In the genomic region with DNA sequence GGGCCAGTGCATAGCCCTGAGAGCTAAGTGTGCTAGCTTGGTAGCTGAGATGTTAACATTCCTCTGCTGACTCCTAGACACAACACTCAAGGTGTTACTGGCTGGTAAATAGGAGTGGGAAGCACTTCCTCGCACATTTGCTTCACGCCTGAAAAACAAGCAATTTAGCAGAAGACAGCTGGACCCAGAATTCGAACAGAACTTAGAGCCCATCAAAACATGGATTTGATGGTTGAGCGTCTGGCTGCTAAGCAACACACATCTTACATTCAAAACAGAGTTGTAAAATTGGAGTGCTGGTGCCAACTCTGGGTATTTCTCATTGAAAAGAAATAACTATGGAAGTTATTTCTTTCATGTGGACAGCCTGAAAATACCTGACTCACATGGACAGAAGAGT, we compare ENCODE assay signal across 21 mouse cellular contexts. TPM values are rescaled to one million over a fixed set of nuclear protein-coding genes. Genes with fewer than 3 reads are reported as not detected.
DNase-seq lines count a peak whose midpoint lies in the region; ATAC-seq and TF ChIP-seq lines count a peak whose summit lies in the region.
"Had no signal": no experiment of that assay in that cellular context is flagged by ENCODE, and none has a peak within 500 bp of the region (broad histone marks: within the 10 kb centered on the region; RNA-seq: fewer than 3 reads in every experiment).

No protein-coding gene starts in this region.

- 69% methylated on average over 4 of the region's 4 CpGs for WGBS in limb, embryonic 13.5 days
- 82% methylated on average over 4 of the region's 4 CpGs for WGBS in limb, embryonic 10.5 days

- H3K27me3 ChIP-seq in limb, embryonic 13.5 days: peaks cover 6% of the 10 kb centered on the region
- H3K27me3 ChIP-seq in limb, embryonic 10.5 days (ENCODE audit: low read depth, poor library complexity, severe bottlenecking): peaks cover 20% of the 10 kb centered on the region
- no peaks in the 10 kb centered on the region for H3K27me3 ChIP-seq in myocyte (ENCODE audit: control insufficient read depth, insufficient read depth, insufficient read length)
- H3K27me3 ChIP-seq: neural tube, embryonic 12.5 days had no signal

- peak overlapping the region; percentile 95 for H3K4me2 ChIP-seq in limb, embryonic 13.5 days (replicated peaks)
- peak overlapping the region; percentile 32 for H3K4me2 ChIP-seq in myocyte (ENCODE audit: low read depth)
- H3K4me2 ChIP-seq: embryonic facial prominence, embryonic 12.5 days; liver, embryonic 15.5 days; midbrain, embryonic 12.5 days; neural tube, embryonic 12.5 days had no signal

- no peak overlapping the region for H3K27ac ChIP-seq in limb, embryonic 13.5 days
- no peak overlapping the region for H3K27ac ChIP-seq in limb, embryonic 10.5 days
- no peak overlapping the region for H3K27ac ChIP-seq in brown adipose tissue, adult 24 weeks (replicated peaks; ENCODE audit: low read depth, low read length)
- H3K27ac ChIP-seq: embryonic facial prominence, embryonic 12.5 days; hindbrain, postnatal 0 days; kidney, postnatal 0 days; limb, embryonic 12.5 days; liver, embryonic 15.5 days; midbrain, embryonic 12.5 days; neural tube, embryonic 12.5 days had no signal

- no peak overlapping the region for H3K9ac ChIP-seq in limb, embryonic 13.5 days
- H3K9ac ChIP-seq: embryonic facial prominence, embryonic 12.5 days; limb, embryonic 12.5 days; liver, embryonic 15.5 days; midbrain, embryonic 12.5 days; neural tube, embryonic 12.5 days had no signal

- H3K79me2 ChIP-seq in myocyte (ENCODE audit: control insufficient read depth, insufficient read depth): peaks cover 6% of the 10 kb centered on the region

- H3K4me1 ChIP-seq in limb, embryonic 13.5 days: peaks cover 43% of the 10 kb centered on the region
- peaks cover 22% of the 10 kb centered on the region for H3K4me1 ChIP-seq in limb, embryonic 10.5 days
- H3K4me1 ChIP-seq in brown adipose tissue, adult 24 weeks (ENCODE audit: control insufficient read depth, insufficient read depth, insufficient read length, low read length): peaks cover 18% of the 10 kb centered on the region
- H3K4me1 ChIP-seq: liver, embryonic 15.5 days had no signal

- ATAC-seq in limb, embryonic 13.5 days (ENCODE audit: low FRiP score, low read depth): no peak
- ATAC-seq: hindbrain, postnatal 0 days; intestine, postnatal 0 days had no signal

- no peak overlapping the region for H3ac ChIP-seq in myocyte (ENCODE audit: control insufficient read depth, insufficient read length)

- TF ChIP-seq POLR2A in myocyte (IDR thresholded peaks at IDR 0.05; ENCODE audit: insufficient read length, low read depth): no peak

- H3K9me3 ChIP-seq in limb, embryonic 13.5 days: no peaks in the 10 kb centered on the region
- H3K9me3 ChIP-seq in limb, embryonic 10.5 days (replicated peaks): no peaks in the 10 kb centered on the region
- H3K9me3 ChIP-seq: embryonic facial prominence, embryonic 12.5 days; limb, embryonic 12.5 days; liver, embryonic 15.5 days; midbrain, embryonic 12.5 days; neural tube, embryonic 12.5 days had no signal

- 0 out of 2 replicates have a peak, but pooled peaks cover 10% of the 10 kb centered on the region for H3K36me3 ChIP-seq in limb, embryonic 13.5 days
- H3K36me3 ChIP-seq in limb, embryonic 10.5 days: no peaks in the 10 kb centered on the region
- H3K36me3 ChIP-seq in myocyte (ENCODE audit: control insufficient read depth, insufficient read depth): peaks cover 6% of the 10 kb centered on the region
- H3K36me3 ChIP-seq: embryonic facial prominence, embryonic 12.5 days; limb, embryonic 12.5 days; liver, embryonic 15.5 days; midbrain, embryonic 12.5 days; neural tube, embryonic 12.5 days had no signal

- H3K4me3 ChIP-seq in limb, embryonic 13.5 days: no peak overlapping the region
- H3K4me3 ChIP-seq in limb, embryonic 10.5 days: no peak overlapping the region
- H3K4me3 ChIP-seq in brown adipose tissue, adult 24 weeks (ENCODE audit: insufficient read depth, low read depth, low read length): peak overlapping the region; percentile 8; the same call in 1 of the 2 replicates
- H3K4me3 ChIP-seq in myocyte: no peak overlapping the region
- H3K4me3 ChIP-seq: embryonic facial prominence, embryonic 12.5 days; erythroblast, embryonic 14.5 days; liver, embryonic 15.5 days; midbrain, embryonic 12.5 days; neural tube, embryonic 12.5 days had no signal

- no peak for DNase-seq in limb, embryonic 10.5 days (ENCODE audit: low spot score)
- DNase-seq in layer of hippocampus, adult 8-10 months (ENCODE audit: low spot score in 2 of 2): peak; percentile 37 to 47
- DNase-seq in lung, postnatal 4 days: no peak
- no peak for DNase-seq in liver
- DNase-seq: cerebellum, postnatal 10 days; heart, adult 11 months; thymus, postnatal 25 days had no signal

TF ChIP-seq in myocyte, 11 proteins besides CTCF, POLR2A, EP300 and RAD21:
- no peak for TF ChIP-seq CEBPB (IDR thresholded peaks at IDR 0.05; ENCODE audit: insufficient read depth, poor library complexity, severe bottlenecking)
- TF ChIP-seq MYOD1 (IDR thresholded peaks at IDR 0.05; ENCODE audit: control insufficient read depth in 1 of 3, insufficient read length in 2 of 3, low read depth in 2 of 3): no peak
- no peak for TF ChIP-seq POLR2AphosphoS2 (IDR thresholded peaks at IDR 0.05; ENCODE audit: insufficient read length, low read depth)
- TF ChIP-seq E2F4 (IDR thresholded peaks at IDR 0.05; ENCODE audit: insufficient read depth): no peak
- TF ChIP-seq MYOG (IDR thresholded peaks at IDR 0.05; ENCODE audit: control insufficient read depth in 1 of 3, insufficient read depth in 1 of 3, insufficient read length in 2 of 3, low read depth in 2 of 3): no peak
- TF ChIP-seq REST (IDR thresholded peaks at IDR 0.05; ENCODE audit: insufficient read depth, insufficient read length): no peak
- TF ChIP-seq SRF (IDR thresholded peaks at IDR 0.05; ENCODE audit: control insufficient read depth, insufficient read length, low read depth): no peak
- no peak for TF ChIP-seq MAX (IDR thresholded peaks at IDR 0.05; ENCODE audit: low read depth)
- TF ChIP-seq USF1 (IDR thresholded peaks at IDR 0.05; ENCODE audit: low read depth): no peak

RNA-seq across cellular contexts. Expression of gene Adamts5, which starts 5.7 kb away (rescaled TPM):
- 8.8 and 9.5 TPM in 2 replicates for polyA plus RNA-seq in limb, embryonic 13.5 days (2015; fragmentation: Nextera tagmentation; extraction: Ambion mirVana)
- 0.83 and 1.1 TPM in 2 replicates for polyA plus RNA-seq in limb, embryonic 10.5 days (2016; fragmentation: Nextera tagmentation; extraction: Ambion mirVana)
- 5.9 and 8.4 TPM in 2 replicates for polyA plus RNA-seq in brown adipose tissue, adult 24 weeks (2012; ENCODE audit: insufficient read depth, insufficient read length, missing spikeins)
- under 1 TPM; 0.41 to 0.74 (median 0.58) TPM for total RNA-seq in layer of hippocampus, adult 8-10 months (2022)
- polyA plus RNA-seq in myocyte (2012; fragmentation: generic; extraction: Trizol): 7.2 TPM
- total RNA-seq: megakaryocyte progenitor cell, adult 5-6 weeks; monocyte, adult 5-6 weeks had no signal
- polyA plus RNA-seq: erythroblast, embryonic 14.5 days had no signal

Comparison
In these comparisons a context has a peak if more than half of its experiments do, and no peak if none do; other contexts are left out.
1. DNase-seq: peak in layer of hippocampus, adult 8-10 months (2 of 2); none in limb, embryonic 10.5 days (single experiment), lung, postnatal 4 days (0 of 2) and liver (single experiment).